Mouse (Mus musculus) kidney, embryonic 16.5 days (tissue): ENCODE measurements around the gene Obox7. TPM values are rescaled to one million over a fixed set of nuclear protein-coding genes. Genes with fewer than 3 reads are reported as not detected.
"Not testable (repeated sequence)": the region's sequence is repeated elsewhere in the genome, so short reads cannot be mapped to it uniquely, and the experiment has no call there.

Experiments
- ATAC-seq: fragments of 200-750 bp; cut with Nextera tagmentation; 2 replicates; pipeline ENCODE4 v1.8.0; 2017; ENCODE audit warnings: moderate TSS enrichment; ENCODE audit not compliant: low FRiP score, low TSS enrichment
- H3K27ac ChIP-seq: fragments of 300-500 bp; sonication (generic); 2 replicates; pipeline ENCODE4 v1.5.1; 2014; ENCODE audit warnings: low read length
- H3K27me3 ChIP-seq: fragments of 300-500 bp; sonication (generic); 2 replicates; pipeline ENCODE4 v1.6.1; 2014; ENCODE audit warnings: low read length, control low read depth, mixed read lengths; ENCODE audit not compliant: insufficient read depth
- H3K36me3 ChIP-seq: fragments of 300-500 bp; sonication (generic); 2 replicates; pipeline ENCODE4 v1.6.1; 2014; ENCODE audit warnings: low read length, control low read depth, mixed read lengths; ENCODE audit not compliant: insufficient read depth
- H3K4me1 ChIP-seq: fragments of 300-500 bp; sonication (generic); 2 replicates; pipeline ENCODE4 v1.6.1; 2014; ENCODE audit warnings: low read length, control low read depth, mixed read lengths; ENCODE audit not compliant: insufficient read depth
- H3K4me2 ChIP-seq: fragments of 300-500 bp; sonication (generic); replicated peaks from 2 replicates; pipeline ENCODE4 v1.6.1; 2014; ENCODE audit warnings: low read depth, low read length
- H3K4me3 ChIP-seq: fragments of 300-500 bp; sonication (generic); 2 replicates; pipeline ENCODE4 v1.5.1; 2014; ENCODE audit warnings: mild to moderate bottlenecking, low read length
- H3K9ac ChIP-seq: fragments of 300-500 bp; sonication (generic); replicated peaks from 2 replicates; pipeline ENCODE4 v1.6.1; 2014; ENCODE audit warnings: low read length
- H3K9me3 ChIP-seq: fragments of 300-500 bp; sonication (generic); 2 replicates; pipeline ENCODE4 v1.6.1; 2016; ENCODE audit warnings: low read length, control low read depth
- WGBS: fragments of 180-500 bp; shearing (Covaris S2); extraction: QIAGEN DNeasy Blood & Tissue Kit; methylation state at CpG from one replicate; pipeline ENCODE4 v1.1.7; 2014; 5-methylcytosine and 5-hydroxymethylcytosine counted together
- polyA plus RNA-seq: library from polyadenylated mRNA; unstranded; fragments of >200 nt; fragmentation: Nextera tagmentation; extraction: Ambion mirVana; gene quantifications from 2 replicates; pipeline ENCODE4 v1.2.1, GENCODE M21; 2015

Obox7 gene
- polyA plus RNA-seq = not detected in 2 replicates

GRCm38 (mm10) chr7:14659196-14659595, at the start of gene Obox7:
TSS of gene Obox7 (plus strand) at chr7:14659496.
- not testable (repeated sequence) for H3K36me3 ChIP-seq, H3K4me1 ChIP-seq, H3K9ac ChIP-seq, ATAC-seq, H3K4me2 ChIP-seq, H3K27ac ChIP-seq, H3K27me3 ChIP-seq, H3K4me3 ChIP-seq, H3K9me3 ChIP-seq
- 78% methylated on average over 1 of the region's 1 CpGs for WGBS

GRCm38 (mm10) chr7:14622556-14623542, 36.4 kb upstream of the Obox7 start:
- WGBS = 3% methylated on average over 73 of the region's 132 CpGs
- ATAC-seq = peak; percentile 94
- H3K27ac ChIP-seq = peak overlapping the region; percentile 46; the same call in 1 of the 2 replicates

More at GRCm38 (mm10) chr7:14622556-14623542, 36.4 kb upstream of the Obox7 start:
- Histone ChIP-seq H3K4me2 (peak overlapping the region; percentile 61), H3K4me3 (peak overlapping the region; percentile 47), H3K9ac (peak overlapping the region; percentile 68)
- not testable (repeated sequence) for H3K4me1 ChIP-seq, H3K36me3 ChIP-seq, H3K27me3 ChIP-seq, H3K9me3 ChIP-seq

Other genes starting within 250 kb of the Obox7 start
- not detected in 2 replicates for gene Sult2a8, start 212.7 kb upstream of the Obox7 start, polyA plus RNA-seq
- not detected in 2 replicates for gene Sult2a7, start 165.3 kb upstream of the Obox7 start, polyA plus RNA-seq
- gene Vmn1r90, start 96.0 kb upstream of the Obox7 start, polyA plus RNA-seq = 0.21 TPM in 2 replicates